Mouse (Mus musculus): ENCODE results near the gene Cyp4v3. TPM values are rescaled to one million over a fixed set of nuclear protein-coding genes. Genes with fewer than 3 reads are reported as not detected.

The Cyp4v3 gene
- total and polyA plus RNA-seq, 3 experiments = 1.4 to 2.4 (median 2.3) TPM

DNA sequence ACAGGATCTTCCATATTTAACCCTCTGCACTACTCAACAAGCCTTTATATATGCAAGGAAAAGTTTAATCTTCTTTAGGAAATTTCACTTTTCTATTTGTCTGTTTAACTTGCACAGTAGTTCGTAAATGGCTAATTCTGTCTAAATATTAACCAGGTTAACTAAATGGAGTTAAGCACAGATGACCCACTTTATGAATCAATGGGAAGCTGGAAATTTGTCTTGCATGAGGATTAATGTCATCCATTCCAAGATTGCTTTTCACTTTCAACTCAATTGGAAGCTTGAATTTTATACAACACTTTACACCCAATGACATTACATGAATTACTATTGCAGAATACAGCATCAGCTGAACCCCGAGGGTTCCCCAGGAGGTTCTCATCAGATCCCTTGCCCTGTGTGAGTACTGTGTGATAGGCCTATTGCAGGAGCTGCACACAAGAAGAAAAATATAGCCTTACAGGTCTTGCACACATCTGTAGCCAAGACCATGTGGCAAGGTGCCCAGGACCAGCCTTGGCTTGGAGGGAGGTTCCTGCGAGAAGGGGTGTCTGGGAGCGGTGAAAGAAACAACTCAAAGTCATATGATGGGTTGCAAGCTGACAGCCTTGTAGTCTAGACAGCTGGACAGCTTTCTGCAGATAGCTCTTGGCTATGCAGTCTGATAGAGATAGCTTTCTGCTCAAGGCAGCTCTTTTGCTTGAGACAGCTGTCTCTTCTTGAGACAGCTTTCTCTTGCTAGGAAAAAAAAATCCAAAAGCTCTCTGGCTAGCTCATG, 65.2 kb downstream of the Cyp4v3 start:
- Histone ChIP-seq H3K9ac (ENCODE audit: low read depth, low read length) (no peak overlapping the region), H3K4me1 (ENCODE audit: control insufficient read depth, insufficient read depth, low read length) (no peaks in the 10 kb centered on the region), H3K79me2 (replicated peaks; ENCODE audit: control insufficient read depth, insufficient read depth, low read length) (no peaks in the 10 kb centered on the region), H3K27ac (no peak overlapping the region), H3K4me3 (no peak overlapping the region), H3K27me3 (ENCODE audit: control insufficient read depth, insufficient read depth, low read length) (no peaks in the 10 kb centered on the region), H3K36me3 (ENCODE audit: control insufficient read depth, insufficient read depth, low read length) (no peaks in the 10 kb centered on the region)
- WGBS = 49% methylated on average over 4 of the region's 4 CpGs
- peak; percentile 40 to 55 for DNase-seq
- TF ChIP-seq POLR2A (IDR thresholded peaks at IDR 0.05; ENCODE audit: insufficient read depth, low read depth, low read length) (no peak), EP300 (IDR thresholded peaks at IDR 0.05; ENCODE audit: insufficient read depth, low read depth, low read length) (no peak), CTCF (IDR thresholded peaks at IDR 0.05) (no peak)
- intact Hi-C loops (cut with DNase I) = no loop called here

DNA sequence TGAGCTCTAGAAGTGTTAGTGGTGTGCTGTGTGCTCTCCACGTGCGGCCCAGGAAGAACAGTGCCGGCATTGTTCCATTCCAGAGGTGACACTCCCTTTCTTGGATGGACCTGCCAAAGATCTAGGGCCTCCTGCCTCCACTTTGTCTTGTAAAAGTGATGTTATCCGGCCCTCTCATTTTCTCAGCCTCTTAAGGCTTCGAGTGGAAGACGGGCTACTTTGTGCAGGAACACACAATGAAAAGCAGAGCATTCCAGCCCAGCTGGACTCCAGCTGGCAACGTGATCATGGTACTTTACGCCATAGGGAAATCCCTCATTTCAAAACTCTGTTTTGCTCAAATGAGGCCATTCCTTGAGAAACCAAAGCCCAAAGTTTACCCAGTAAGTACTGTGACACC, 66.0 kb downstream of the Cyp4v3 start:
- no peak for TF ChIP-seq CTCF (IDR thresholded peaks at IDR 0.05)
- TF ChIP-seq EP300 (IDR thresholded peaks at IDR 0.05; ENCODE audit: insufficient read depth, low read depth, low read length) = no peak
- TF ChIP-seq POLR2A (IDR thresholded peaks at IDR 0.05; ENCODE audit: insufficient read depth, low read depth, low read length) = no peak
- WGBS = 64% methylated on average over 8 of the region's 8 CpGs
- Histone ChIP-seq H3K27me3 (ENCODE audit: control insufficient read depth, insufficient read depth, low read length) (no peaks in the 10 kb centered on the region), H3K36me3 (ENCODE audit: control insufficient read depth, insufficient read depth, low read length) (no peaks in the 10 kb centered on the region), H3K79me2 (replicated peaks; ENCODE audit: control insufficient read depth, insufficient read depth, low read length) (no peaks in the 10 kb centered on the region), H3K4me3 (no peak overlapping the region), H3K27ac (no peak overlapping the region), H3K4me1 (ENCODE audit: control insufficient read depth, insufficient read depth, low read length) (no peaks in the 10 kb centered on the region), H3K9ac (ENCODE audit: low read depth, low read length) (no peak overlapping the region)
- intact Hi-C loops (cut with DNase I) = no loop called here
- DNase-seq = peak in 1 of 2 experiments; percentile 6

DNA sequence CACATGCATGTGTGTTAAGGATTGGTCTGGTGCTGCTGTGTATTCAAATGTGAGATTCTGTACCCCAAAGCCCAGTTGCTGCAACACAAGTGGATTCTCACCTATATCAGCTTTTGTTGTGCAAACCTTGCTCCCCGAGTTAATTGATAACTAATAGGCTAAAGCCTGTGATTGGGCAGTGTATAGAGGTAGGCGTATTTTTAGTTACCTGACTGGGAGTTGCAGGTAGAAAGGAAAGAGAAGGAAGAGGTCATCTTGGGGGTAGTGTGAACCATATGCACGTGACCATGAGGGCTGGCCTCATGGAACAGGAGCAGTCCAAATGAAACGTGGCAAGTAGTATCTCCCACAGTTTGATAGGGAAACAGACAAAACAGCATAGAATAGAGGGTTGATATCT, 68.1 kb downstream of the Cyp4v3 start:
- TF ChIP-seq POLR2A (IDR thresholded peaks at IDR 0.05; ENCODE audit: insufficient read depth, low read depth, low read length) (no peak), EP300 (IDR thresholded peaks at IDR 0.05; ENCODE audit: insufficient read depth, low read depth, low read length) (no peak), CTCF (IDR thresholded peaks at IDR 0.05) (no peak)
- Histone ChIP-seq H3K9ac (ENCODE audit: low read depth, low read length) (no peak overlapping the region), H3K27me3 (ENCODE audit: control insufficient read depth, insufficient read depth, low read length) (no peaks in the 10 kb centered on the region), H3K36me3 (ENCODE audit: control insufficient read depth, insufficient read depth, low read length) (no peaks in the 10 kb centered on the region), H3K79me2 (replicated peaks; ENCODE audit: control insufficient read depth, insufficient read depth, low read length) (no peaks in the 10 kb centered on the region), H3K4me1 (ENCODE audit: control insufficient read depth, insufficient read depth, low read length) (no peaks in the 10 kb centered on the region), H3K27ac (no peak overlapping the region), H3K4me3 (no peak overlapping the region)
- 80% methylated on average over 4 of the region's 4 CpGs for WGBS
- intact Hi-C loops (cut with DNase I) = no loop called here
- no peak for DNase-seq

DNA sequence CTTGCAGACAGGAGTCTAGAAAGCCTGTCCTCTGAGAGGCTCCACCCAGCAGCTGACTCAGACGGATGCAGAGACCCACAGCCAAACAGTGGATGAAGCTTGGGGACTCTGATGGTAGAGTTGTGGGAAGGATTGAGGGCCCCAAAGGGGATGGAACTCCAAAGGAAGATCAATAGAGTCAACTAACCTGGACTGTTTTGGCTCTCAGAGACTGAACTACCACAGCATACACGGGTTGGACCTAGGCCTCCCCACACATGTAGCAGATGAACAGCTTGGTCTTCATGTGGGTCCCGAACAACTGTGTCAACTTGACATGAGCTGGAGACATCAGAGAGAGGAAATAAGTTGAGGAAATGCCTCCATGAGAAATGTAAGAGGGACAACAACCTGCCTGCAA, 70.2 kb downstream of the Cyp4v3 start:
- 79% methylated on average over 3 of the region's 3 CpGs for WGBS
- no peak overlapping the region for H3K4me3 ChIP-seq
- no peak overlapping the region for H3K27ac ChIP-seq
- TF ChIP-seq POLR2A (IDR thresholded peaks at IDR 0.05; ENCODE audit: insufficient read depth, low read depth, low read length) = no peak
- no peak for TF ChIP-seq CTCF (IDR thresholded peaks at IDR 0.05)
- no peak for TF ChIP-seq EP300 (IDR thresholded peaks at IDR 0.05; ENCODE audit: insufficient read depth, low read depth, low read length)
- H3K9ac ChIP-seq (ENCODE audit: low read depth, low read length) = no peak overlapping the region
- no peak for DNase-seq
- H3K27me3 ChIP-seq (ENCODE audit: control insufficient read depth, insufficient read depth, low read length) = no peaks in the 10 kb centered on the region
- H3K4me1 ChIP-seq (ENCODE audit: control insufficient read depth, insufficient read depth, low read length) = no peaks in the 10 kb centered on the region
- no peaks in the 10 kb centered on the region for H3K36me3 ChIP-seq (ENCODE audit: control insufficient read depth, insufficient read depth, low read length)
- intact Hi-C loops (cut with DNase I) = no loop called here
- no peaks in the 10 kb centered on the region for H3K79me2 ChIP-seq (replicated peaks; ENCODE audit: control insufficient read depth, insufficient read depth, low read length)

DNA sequence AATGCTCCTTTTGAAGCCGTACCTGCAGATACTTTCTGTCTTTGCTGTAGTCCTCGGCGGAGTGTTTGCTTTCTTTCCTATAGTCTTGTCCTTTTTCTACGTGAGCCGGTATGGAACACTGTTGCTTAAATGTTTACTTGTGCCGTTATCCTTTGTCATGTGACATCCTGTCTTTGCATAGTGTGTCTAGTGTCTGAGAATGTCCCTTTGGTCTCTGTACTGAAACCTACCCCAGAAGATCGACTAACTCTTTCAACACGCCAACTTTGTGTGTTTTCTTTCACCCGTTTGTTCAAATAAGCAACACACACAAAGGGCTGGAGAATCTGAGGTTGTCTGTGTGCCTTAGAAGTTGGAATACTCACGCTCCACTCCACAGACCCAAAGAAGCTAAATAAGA, 71.1 kb downstream of the Cyp4v3 start, which contains the start of gene F11:
TSS of gene F11 (minus strand) at position 112 of the 400 bp plus-strand sequence.
- WGBS = 61% methylated on average over 10 of the region's 10 CpGs
- H3K27me3 ChIP-seq (ENCODE audit: control insufficient read depth, insufficient read depth, low read length) = no peaks in the 10 kb centered on the region
- no peak for TF ChIP-seq EP300 (IDR thresholded peaks at IDR 0.05; ENCODE audit: insufficient read depth, low read depth, low read length)
- no peak for TF ChIP-seq POLR2A (IDR thresholded peaks at IDR 0.05; ENCODE audit: insufficient read depth, low read depth, low read length)
- TF ChIP-seq CTCF (IDR thresholded peaks at IDR 0.05) = no peak

DNA sequence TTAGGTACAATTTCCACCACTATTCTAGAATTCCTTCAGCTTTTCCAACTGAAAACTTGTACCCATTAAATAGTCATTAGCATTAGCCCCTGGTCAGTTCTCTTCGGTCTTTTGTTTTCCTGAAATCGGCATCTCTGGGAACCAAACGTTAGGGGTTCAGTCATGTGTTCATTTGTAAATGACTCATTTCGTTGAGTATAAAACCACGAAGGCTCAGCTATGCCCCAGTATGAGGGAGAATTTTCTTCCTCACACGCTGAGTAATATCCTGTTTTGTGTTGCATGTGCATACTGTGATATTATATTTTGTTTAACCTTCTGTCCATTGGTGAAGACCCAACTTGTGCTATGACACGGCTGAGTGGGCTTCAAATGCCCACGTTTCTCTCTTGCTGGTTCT, 74.6 kb downstream of the Cyp4v3 start:
- Histone ChIP-seq H3K79me2 (replicated peaks; ENCODE audit: control insufficient read depth, insufficient read depth, low read length) (no peaks in the 10 kb centered on the region), H3K27ac (no peak overlapping the region), H3K9ac (ENCODE audit: low read depth, low read length) (no peak overlapping the region), H3K4me1 (ENCODE audit: control insufficient read depth, insufficient read depth, low read length) (no peaks in the 10 kb centered on the region), H3K36me3 (ENCODE audit: control insufficient read depth, insufficient read depth, low read length) (no peaks in the 10 kb centered on the region), H3K27me3 (ENCODE audit: control insufficient read depth, insufficient read depth, low read length) (no peaks in the 10 kb centered on the region), H3K4me3 (no peak overlapping the region)
- no peak for DNase-seq
- intact Hi-C loops (cut with DNase I) = no loop called here
- 72% methylated on average over 8 of the region's 8 CpGs for WGBS
- TF ChIP-seq POLR2A (IDR thresholded peaks at IDR 0.05; ENCODE audit: insufficient read depth, low read depth, low read length) = no peak
- TF ChIP-seq EP300 (IDR thresholded peaks at IDR 0.05; ENCODE audit: insufficient read depth, low read depth, low read length) = no peak
- no peak for TF ChIP-seq CTCF (IDR thresholded peaks at IDR 0.05)

More for the DNA sequence above, 71.1 kb downstream of the Cyp4v3 start, which contains the start of gene F11:
- no peak within 1 kb of the TSS for H3K9ac ChIP-seq (ENCODE audit: low read depth, low read length)
- H3K27ac ChIP-seq = no peak within 1 kb of the TSS
- H3K36me3 ChIP-seq (ENCODE audit: control insufficient read depth, insufficient read depth, low read length) = no peaks in the 10 kb centered on the region
- no peaks in the 10 kb centered on the region for H3K79me2 ChIP-seq (replicated peaks; ENCODE audit: control insufficient read depth, insufficient read depth, low read length)
- DNase-seq = no peak
- intact Hi-C loops (cut with DNase I) = no loop called here
- no peaks in the 10 kb centered on the region for H3K4me1 ChIP-seq (ENCODE audit: control insufficient read depth, insufficient read depth, low read length)
- H3K4me3 ChIP-seq = no peak within 1 kb of the TSS
